Mouse (Mus musculus) MEL (cell line): ENCODE data around the gene Cyp2f2. TPM values are rescaled to one million over a fixed set of nuclear protein-coding genes. Genes with fewer than 3 reads are reported as not detected.

Experiments used
- DNase-seq: peaks from one replicate; pipeline ENCODE4 v3.0.0; 2011; ENCODE audit warnings: low read depth, low spot score
- H3K27ac ChIP-seq: 2 replicates; pipeline ENCODE4 v1.5.1; 2012; ENCODE audit warnings: low read depth, mild to moderate bottlenecking, control low read depth, low read length, moderate library complexity; ENCODE audit not compliant: control insufficient read depth
- H3K27me3 ChIP-seq, 2 experiments: fragments of 150-350 bp in 1 of 2; sonication (generic) in 1 of 2; 2 replicates each; pipeline ENCODE4 v1.6.1; 2012; ENCODE audit warnings: low read length in 2 of 2, mild to moderate bottlenecking in 2 of 2, improper control_type of control experiment in 1 of 2, moderate library complexity in 1 of 2; ENCODE audit not compliant: insufficient read depth in 2 of 2, control insufficient read depth in 1 of 2
- H3K36me3 ChIP-seq, 2 experiments: 2 replicates each; pipeline ENCODE4 v1.6.1; 2012 to 2014; ENCODE audit warnings: low read length in 2 of 2, improper control_type of control experiment in 1 of 2, inconsistent platforms in 1 of 2, mild to moderate bottlenecking in 1 of 2; ENCODE audit not compliant: insufficient read depth in 2 of 2, control insufficient read depth in 1 of 2
- H3K4me1 ChIP-seq, 2 experiments: fragments of 150-350 bp in 1 of 2; sonication (generic) in 1 of 2; 2 replicates each; pipeline ENCODE4 v1.6.1; 2012; ENCODE audit warnings: low read length in 2 of 2, improper control_type of control experiment in 1 of 2, mild to moderate bottlenecking in 1 of 2; ENCODE audit not compliant: insufficient read depth in 2 of 2, control insufficient read depth in 1 of 2
- H3K4me3 ChIP-seq, 2 experiments: fragments of 150-350 bp in 1 of 2; sonication (generic) in 1 of 2; 2 replicates each; pipeline ENCODE4 v1.5.1; 2012; ENCODE audit warnings: low read depth in 2 of 2, low read length in 2 of 2, mild to moderate bottlenecking in 2 of 2, moderate library complexity in 2 of 2, control low read depth in 1 of 2, improper control_type of control experiment in 1 of 2; ENCODE audit not compliant: control insufficient read depth in 1 of 2, insufficient read depth in 1 of 2
- H3K79me2 ChIP-seq: 2 replicates; pipeline ENCODE4 v1.6.1; 2012; ENCODE audit warnings: mild to moderate bottlenecking, low read length, moderate library complexity; ENCODE audit not compliant: control insufficient read depth, poor library complexity, insufficient read depth
- H3K9ac ChIP-seq: 2 replicates; pipeline ENCODE4 v1.6.1; 2012; ENCODE audit warnings: low read depth, mild to moderate bottlenecking, control low read depth, low read length, moderate library complexity; ENCODE audit not compliant: control insufficient read depth, poor library complexity, severe bottlenecking
- H3K9me3 ChIP-seq: fragments of 150-350 bp; sonication (generic); replicated peaks from 2 replicates; pipeline ENCODE4 v1.6.1; 2012; ENCODE audit warnings: mild to moderate bottlenecking, low read length, improper control_type of control experiment, moderate library complexity; ENCODE audit not compliant: insufficient read depth
- E2F4 ChIP-seq: IDR thresholded peaks from 2 replicates; pipeline ENCODE4 v1.6.1; 2011; ENCODE audit warnings: low read depth, low read length, improper control_type of control experiment, borderline replicate concordance
- ELF1 ChIP-seq: IDR thresholded peaks from 2 replicates; pipeline ENCODE4 v1.6.1; 2014; ENCODE audit warnings: low read depth, mild to moderate bottlenecking, inconsistent platforms, low read length, improper control_type of control experiment, moderate library complexity
- HCFC1 ChIP-seq: IDR thresholded peaks from 2 replicates; pipeline ENCODE4 v1.6.1; 2012; ENCODE audit warnings: low read depth, mild to moderate bottlenecking, inconsistent platforms, low read length, improper control_type of control experiment, moderate library complexity
- JUND ChIP-seq: IDR thresholded peaks from 2 replicates; pipeline ENCODE4 v1.6.1; 2011; ENCODE audit warnings: low read depth, mild to moderate bottlenecking, improper control_type of control experiment, low read length
- KAT2A ChIP-seq: conservative IDR thresholded peaks from 2 replicates; pipeline ENCODE4 v1.6.1; 2012; ENCODE audit warnings: low read depth, low read length, improper control_type of control experiment, inconsistent platforms
- MAZ ChIP-seq: IDR thresholded peaks from 2 replicates; pipeline ENCODE4 v1.6.1; 2012; ENCODE audit warnings: low read depth, mild to moderate bottlenecking, inconsistent platforms, low read length, improper control_type of control experiment
- MEF2A ChIP-seq: IDR thresholded peaks from 2 replicates; pipeline ENCODE4 v1.6.1; 2014; ENCODE audit warnings: low read depth, mild to moderate bottlenecking, inconsistent platforms, low read length, improper control_type of control experiment; ENCODE audit not compliant: poor library complexity, insufficient replicate concordance, severe bottlenecking; ENCODE audit errors: extremely low read depth
- NRF1 ChIP-seq: IDR thresholded peaks from 2 replicates; pipeline ENCODE4 v1.6.1; 2014; ENCODE audit warnings: low read depth, mild to moderate bottlenecking, inconsistent platforms, low read length, improper control_type of control experiment, moderate library complexity; ENCODE audit not compliant: poor library complexity, insufficient read depth, severe bottlenecking
- POLR2AphosphoS2 ChIP-seq: IDR thresholded peaks from 2 replicates; pipeline ENCODE4 v1.6.1; 2011; ENCODE audit warnings: low read length, improper control_type of control experiment
- POLR2AphosphoS5 ChIP-seq: IDR thresholded peaks from 2 replicates; pipeline ENCODE4 v1.6.1; 2012; ENCODE audit warnings: low read depth, borderline replicate concordance, mild to moderate bottlenecking, inconsistent platforms, low read length, moderate library complexity, mixed read lengths
- RAD21 ChIP-seq: IDR thresholded peaks from 2 replicates; pipeline ENCODE4 v1.6.1; 2011; ENCODE audit warnings: mild to moderate bottlenecking, low read depth, low read length, improper control_type of control experiment
- TBP ChIP-seq: IDR thresholded peaks from 2 replicates; pipeline ENCODE4 v1.8.0; 2011; ENCODE audit warnings: low read depth, low read length, improper control_type of control experiment
- USF1 ChIP-seq: IDR thresholded peaks from 2 replicates; pipeline ENCODE4 v1.6.1; 2014; ENCODE audit warnings: low read depth, mild to moderate bottlenecking, inconsistent platforms, low read length, improper control_type of control experiment, moderate library complexity
- USF2 ChIP-seq, 2 experiments: IDR thresholded peaks; 2 replicates each; pipeline ENCODE4 v1.6.1; 2011 to 2012; ENCODE audit warnings: improper control_type of control experiment in 2 of 2, low read length in 2 of 2, borderline replicate concordance in 1 of 2, inconsistent platforms in 1 of 2, low read depth in 1 of 2, mild to moderate bottlenecking in 1 of 2; ENCODE audit not compliant: insufficient read depth in 1 of 2
- polyA plus RNA-seq, 2 experiments: library from polyadenylated mRNA; stranded (reverse) in 1 of 2; unstranded in 1 of 2; fragments of >175 nt in 1 of 2; fragments of >200 nt in 1 of 2; gene quantifications; 2 replicates each; pipeline versions ENCODE4 v1.2.1 to v1.2.4; 2012; ENCODE audit warnings: low replicate concordance in 2 of 2, low read depth in 1 of 2; ENCODE audit not compliant: insufficient read length in 2 of 2, insufficient read depth in 1 of 2, missing spikeins in 1 of 2
- total RNA-seq: library from RNA; depleted of rRNA; stranded (reverse); fragments of 300-350 nt; gene quantifications from 2 replicates; pipeline ENCODE4 v1.2.3, GENCODE M21; 2012

Gene Cyp2f2
- total and polyA plus RNA-seq, 3 experiments, result not detected

DNA sequence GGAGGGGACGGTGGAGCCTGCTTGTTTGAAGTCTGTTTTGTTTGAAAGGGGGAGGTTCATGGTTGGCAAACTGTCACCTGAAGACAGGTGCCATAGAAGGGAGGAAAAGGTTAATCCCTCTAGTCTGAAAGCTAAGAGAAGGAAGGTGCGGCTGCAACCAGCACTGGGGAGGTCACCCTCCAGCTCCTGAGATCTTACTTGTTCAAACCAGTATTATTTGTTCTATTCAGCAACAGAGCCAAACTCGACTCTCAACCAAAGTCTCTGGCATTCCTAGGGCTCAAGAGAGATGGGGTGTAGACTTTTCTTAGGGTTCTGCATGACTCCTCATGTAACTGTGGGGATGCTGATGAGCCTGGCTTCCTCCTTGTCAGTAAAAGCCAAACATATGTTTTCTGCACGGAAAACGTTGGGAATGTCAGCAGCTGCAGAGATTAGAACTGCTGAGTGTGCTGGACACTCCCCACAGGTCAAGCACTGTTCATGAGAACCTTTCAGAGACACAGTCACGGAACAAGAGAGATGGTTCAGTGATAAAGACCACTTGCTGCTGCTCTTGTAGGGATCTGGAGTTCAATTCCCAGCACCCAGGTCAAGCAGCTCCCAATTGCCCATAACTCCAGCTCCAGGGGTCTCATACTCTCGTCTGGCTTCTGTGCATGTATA lies 27.5 kb upstream of the Cyp2f2 start:
- no peak overlapping the region for H3K9ac ChIP-seq
- no peak for DNase-seq
- TF ChIP-seq NRF1 (no peak), MEF2A (no peak), RAD21 (no peak), E2F4 (no peak), JUND (no peak), KAT2A (no peak), POLR2AphosphoS2 (no peak), USF1 (no peak), HCFC1 (no peak), ELF1 (no peak)
- no peaks in the 10 kb centered on the region for H3K79me2 ChIP-seq
- no peaks in the 10 kb centered on the region for H3K9me3 ChIP-seq
- H3K36me3 ChIP-seq, result no peaks in the 10 kb centered on the region
- H3K27me3 ChIP-seq, result no peaks in the 10 kb centered on the region
- H3K27ac ChIP-seq, result no peak overlapping the region
- no peak overlapping the region for H3K4me3 ChIP-seq
- no peaks in the 10 kb centered on the region; a peak in 1 of 4 replicates for H3K4me1 ChIP-seq

DNA sequence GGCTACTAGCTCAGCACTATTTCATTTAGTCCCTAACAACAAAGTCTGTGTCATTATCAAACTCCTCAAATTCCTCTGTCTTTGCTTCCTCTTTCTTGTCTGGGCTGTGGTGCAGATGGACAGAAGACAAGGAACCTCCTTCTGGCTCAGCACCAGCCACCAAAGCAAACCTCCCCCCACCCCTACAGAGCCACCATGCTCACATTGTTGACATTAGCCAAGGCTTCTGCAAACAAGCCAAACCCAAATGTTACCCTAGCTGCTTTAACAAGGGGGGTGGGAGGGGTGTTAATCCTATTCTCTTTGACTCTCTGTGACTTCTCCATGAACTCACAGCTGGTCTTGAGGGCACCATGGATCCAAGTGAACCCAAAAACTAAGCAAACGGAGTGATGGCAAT lies 26.8 kb upstream of the Cyp2f2 start:
- no peaks in the 10 kb centered on the region; a peak in 1 of 4 replicates for H3K4me1 ChIP-seq
- no peak overlapping the region for H3K9ac ChIP-seq
- H3K27me3 ChIP-seq, result no peaks in the 10 kb centered on the region
- peak; percentile 46 for DNase-seq
- no peaks in the 10 kb centered on the region for H3K36me3 ChIP-seq
- H3K27ac ChIP-seq, result no peak overlapping the region
- H3K4me3 ChIP-seq, result no peak overlapping the region
- H3K79me2 ChIP-seq, result no peaks in the 10 kb centered on the region
- no peak for TF ChIP-seq USF2 (IDR thresholded peaks at IDR 0.05; ENCODE audit: borderline replicate concordance in 1 of 2, insufficient read depth in 1 of 2, low read depth in 1 of 2, low read length in 2 of 2)
- TF ChIP-seq MAZ, result no peak
- TF ChIP-seq POLR2AphosphoS5, result no peak
- no peak for TF ChIP-seq E2F4
- no peak for TF ChIP-seq MEF2A
- TF ChIP-seq TBP, result no peak
- no peak for TF ChIP-seq JUND
- no peak for TF ChIP-seq NRF1
- no peaks in the 10 kb centered on the region for H3K9me3 ChIP-seq
